Mouse (Mus musculus) stomach, embryonic 14.5 days (tissue): Measurements from ENCODE around the gene Metrnl. TPM values are rescaled to one million over a fixed set of nuclear protein-coding genes. Genes with fewer than 3 reads are reported as not detected.
A peak's percentile ranks its signal among the peaks of the same experiment; 100 is the strongest.

Source experiments
- ATAC-seq: fragments of 200-750 bp; cut with Nextera tagmentation; 2 replicates; pipeline ENCODE4 v1.8.0; 2017; ENCODE audit warnings: low read depth, moderate TSS enrichment; ENCODE audit not compliant: insufficient number of reproducible peaks, insufficient read depth, low FRiP score
- H3K27ac ChIP-seq: fragments of 300-500 bp; sonication (generic); 2 replicates; pipeline ENCODE4 v1.5.1; 2014; ENCODE audit warnings: mild to moderate bottlenecking, low read length, moderate library complexity, mixed read lengths
- H3K27me3 ChIP-seq: fragments of 300-500 bp; sonication (generic); 2 replicates; pipeline ENCODE4 v1.6.1; 2014; ENCODE audit warnings: low read length, control low read depth, mixed read lengths; ENCODE audit not compliant: control insufficient read depth, insufficient read depth
- H3K36me3 ChIP-seq: fragments of 300-500 bp; sonication (generic); 2 replicates; pipeline ENCODE4 v1.6.1; 2014; ENCODE audit warnings: mild to moderate bottlenecking, control low read depth, low read length, moderate library complexity, mixed read lengths; ENCODE audit not compliant: control insufficient read depth, insufficient read depth
- H3K4me1 ChIP-seq: fragments of 300-500 bp; sonication (generic); 2 replicates; pipeline ENCODE4 v1.6.1; 2014; ENCODE audit warnings: low read length, control low read depth, mixed read lengths; ENCODE audit not compliant: control insufficient read depth, insufficient read depth
- H3K4me2 ChIP-seq: fragments of 300-500 bp; sonication (generic); replicated peaks from 2 replicates; pipeline ENCODE4 v1.6.1; 2014; ENCODE audit warnings: low read depth, low read length, control low read depth
- H3K4me3 ChIP-seq: fragments of 300-500 bp; sonication (generic); 2 replicates; pipeline ENCODE4 v1.5.1; 2014; ENCODE audit warnings: low read depth, low read length, control low read depth
- H3K9ac ChIP-seq: fragments of 300-500 bp; sonication (generic); replicated peaks from 2 replicates; pipeline ENCODE4 v1.6.1; 2014; ENCODE audit warnings: low read depth, mild to moderate bottlenecking, control low read depth, low read length, moderate library complexity, mixed read lengths
- H3K9me3 ChIP-seq: fragments of 300-500 bp; sonication (generic); 2 replicates; pipeline ENCODE4 v1.6.1; 2016; ENCODE audit warnings: low read depth, low read length, control low read depth; ENCODE audit not compliant: control insufficient read depth
- WGBS: fragments of 180-500 bp; shearing (Covaris S2); extraction: QIAGEN DNeasy Blood & Tissue Kit; methylation state at CpG from one replicate; pipeline ENCODE4 v1.1.7; 2014; 5-methylcytosine and 5-hydroxymethylcytosine counted together
- polyA plus RNA-seq: library from polyadenylated mRNA; unstranded; fragments of >200 nt; fragmentation: Nextera tagmentation; extraction: Ambion mirVana; gene quantifications from 2 replicates; pipeline ENCODE4 v1.2.1, GENCODE M21; 2014

The Metrnl gene
- polyA plus RNA-seq, 1 experiment from 2014 or later: 24.2 TPM

DNA sequence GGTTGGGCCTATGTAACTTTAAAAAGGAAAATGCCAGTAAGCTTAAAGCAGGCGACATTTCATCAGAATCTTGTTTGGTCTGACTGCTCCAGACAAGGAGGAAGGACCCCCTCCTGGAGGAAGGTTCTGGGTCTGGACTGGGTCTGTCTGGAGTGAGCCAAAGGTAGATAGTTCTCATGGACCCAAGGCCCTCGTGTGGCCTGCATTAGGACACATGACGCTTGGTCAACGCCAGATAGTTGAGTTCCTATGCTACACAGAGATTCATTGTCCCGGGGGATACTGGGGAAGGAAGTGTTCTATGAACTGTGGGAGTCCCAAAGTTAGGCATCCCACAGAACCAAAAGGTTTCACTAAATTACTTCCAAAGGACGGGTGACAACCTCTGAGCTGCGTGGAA, 27.7 kb upstream of the Metrnl start:
- Histone ChIP-seq H3K4me2 (peak overlapping the region; percentile 40), H3K27ac (peak overlapping the region; percentile 73), H3K4me3 (peak overlapping the region; percentile 63), H3K27me3 (no peaks in the 10 kb centered on the region), H3K9me3 (no peaks in the 10 kb centered on the region), H3K9ac (peak overlapping the region; percentile 8; the same call in 1 of the 2 replicates), H3K4me1 (no peaks in the 10 kb centered on the region; the same call in 1 of the 2 replicates), H3K36me3 (peaks cover 3% of the 10 kb centered on the region; the same call in 1 of the 2 replicates)
- WGBS: 67% methylated on average over 7 of the region's 7 CpGs
- ATAC-seq: no peak

DNA sequence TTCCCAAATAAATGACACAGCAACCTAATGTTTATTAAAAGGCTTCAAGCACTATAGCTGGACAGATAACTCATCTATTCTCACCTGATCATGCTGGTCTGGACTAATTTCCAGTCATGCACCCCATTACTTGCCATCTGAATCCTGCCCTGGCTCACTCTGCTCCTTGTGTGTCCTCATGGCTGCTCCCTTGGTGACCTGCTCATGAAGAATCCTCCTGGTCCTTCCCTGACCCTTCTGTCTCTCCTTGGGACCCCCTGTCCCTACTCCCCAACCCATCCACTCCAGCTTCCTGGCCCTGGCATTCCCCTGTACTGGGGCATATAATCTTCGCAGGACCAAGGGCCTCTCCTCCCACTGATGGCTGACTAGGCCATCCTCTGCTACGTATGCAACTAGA, 24.5 kb upstream of the Metrnl start:
- Histone ChIP-seq H3K4me3 (no peak overlapping the region), H3K27me3 (no peaks in the 10 kb centered on the region), H3K27ac (no peak overlapping the region), H3K4me2 (no peak overlapping the region), H3K36me3 (no peaks in the 10 kb centered on the region), H3K9ac (no peak overlapping the region), H3K4me1 (no peaks in the 10 kb centered on the region; the same call in 1 of the 2 replicates), H3K9me3 (no peaks in the 10 kb centered on the region)
- ATAC-seq: no peak
- 87% methylated on average over 2 of the region's 2 CpGs for WGBS

DNA sequence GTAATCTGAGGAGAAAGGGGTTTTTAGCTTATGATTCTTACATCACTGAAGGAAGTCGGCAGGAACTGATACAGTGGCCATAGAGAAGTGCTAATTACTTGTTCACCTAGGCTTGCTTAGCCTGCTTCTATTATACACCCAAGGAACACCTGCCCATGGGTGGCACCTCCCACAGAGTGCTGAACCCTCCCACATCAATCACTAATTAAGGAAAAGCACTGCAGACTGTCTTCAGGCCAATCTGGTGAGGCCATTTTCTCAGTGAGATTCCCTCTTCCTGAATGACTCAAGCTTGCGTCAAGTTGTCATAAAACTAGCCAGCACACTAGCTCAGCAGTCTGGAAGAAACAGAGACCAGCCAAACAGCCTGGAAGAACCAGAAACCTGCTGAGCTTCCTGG, 21.8 kb upstream of the Metrnl start:
- Histone ChIP-seq H3K4me1 (no peaks in the 10 kb centered on the region), H3K27ac (no peak overlapping the region), H3K36me3 (no peaks in the 10 kb centered on the region), H3K9ac (no peak overlapping the region), H3K27me3 (no peaks in the 10 kb centered on the region), H3K4me3 (no peak overlapping the region), H3K9me3 (no peaks in the 10 kb centered on the region), H3K4me2 (no peak overlapping the region)
- no peak for ATAC-seq
- WGBS: 85% methylated on average over 2 of the region's 2 CpGs

DNA sequence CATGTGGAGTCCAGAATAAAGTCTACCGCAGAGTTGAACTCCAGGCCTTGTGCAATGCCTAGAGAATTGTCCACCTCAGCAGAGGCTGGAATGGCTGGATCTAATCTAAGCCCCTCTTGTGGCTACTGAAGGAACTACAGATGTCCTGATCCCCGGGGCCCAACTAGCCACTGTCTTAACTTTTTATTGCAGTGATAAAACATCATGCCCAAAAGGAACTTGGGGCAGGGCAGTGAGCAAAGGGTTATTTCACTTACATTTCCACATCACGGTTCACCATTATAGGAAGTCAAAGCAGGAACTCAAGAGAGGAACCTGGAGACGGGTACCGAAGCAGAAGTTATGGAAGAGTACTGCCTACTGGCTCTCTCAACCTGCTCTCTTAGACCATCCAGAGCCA, 20.6 kb upstream of the Metrnl start:
- no peaks in the 10 kb centered on the region for H3K9me3 ChIP-seq
- H3K27ac ChIP-seq: no peak overlapping the region
- H3K4me1 ChIP-seq: no peaks in the 10 kb centered on the region
- H3K9ac ChIP-seq: no peak overlapping the region
- H3K36me3 ChIP-seq: no peaks in the 10 kb centered on the region
- no peak overlapping the region for H3K4me3 ChIP-seq
- H3K27me3 ChIP-seq: no peaks in the 10 kb centered on the region
- 74% methylated on average over 5 of the region's 5 CpGs for WGBS
- no peak overlapping the region for H3K4me2 ChIP-seq
- ATAC-seq: no peak

DNA sequence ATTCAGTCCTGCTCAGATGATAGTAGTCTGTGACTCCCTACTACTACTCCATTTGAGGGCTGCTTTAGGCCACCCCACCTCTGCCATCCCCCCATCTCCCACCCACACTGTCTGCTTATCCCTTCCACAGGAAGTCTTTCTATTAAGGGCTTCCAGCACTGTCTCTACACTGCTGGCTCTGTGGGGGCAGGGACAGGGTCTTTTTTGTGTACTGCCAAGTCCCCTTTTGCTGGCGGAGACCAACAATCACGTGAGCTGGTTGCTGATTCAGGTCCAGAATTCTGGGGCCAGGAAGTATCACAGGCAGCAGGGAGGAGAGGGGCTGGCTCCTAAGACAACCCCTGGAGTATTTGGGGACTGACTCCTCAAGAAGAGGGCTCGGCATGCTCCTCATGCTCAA, 18.1 kb upstream of the Metrnl start:
- no peak for ATAC-seq
- WGBS: 66% methylated on average over 3 of the region's 3 CpGs
- H3K4me2 ChIP-seq: no peak overlapping the region
- H3K4me1 ChIP-seq: 0 out of 2 replicates have a peak, but pooled peaks cover 3% of the 10 kb centered on the region
- H3K4me3 ChIP-seq: no peak overlapping the region
- H3K27ac ChIP-seq: no peak overlapping the region
- no peaks in the 10 kb centered on the region for H3K27me3 ChIP-seq
- H3K9ac ChIP-seq: no peak overlapping the region
- no peaks in the 10 kb centered on the region for H3K36me3 ChIP-seq
- no peaks in the 10 kb centered on the region for H3K9me3 ChIP-seq

DNA sequence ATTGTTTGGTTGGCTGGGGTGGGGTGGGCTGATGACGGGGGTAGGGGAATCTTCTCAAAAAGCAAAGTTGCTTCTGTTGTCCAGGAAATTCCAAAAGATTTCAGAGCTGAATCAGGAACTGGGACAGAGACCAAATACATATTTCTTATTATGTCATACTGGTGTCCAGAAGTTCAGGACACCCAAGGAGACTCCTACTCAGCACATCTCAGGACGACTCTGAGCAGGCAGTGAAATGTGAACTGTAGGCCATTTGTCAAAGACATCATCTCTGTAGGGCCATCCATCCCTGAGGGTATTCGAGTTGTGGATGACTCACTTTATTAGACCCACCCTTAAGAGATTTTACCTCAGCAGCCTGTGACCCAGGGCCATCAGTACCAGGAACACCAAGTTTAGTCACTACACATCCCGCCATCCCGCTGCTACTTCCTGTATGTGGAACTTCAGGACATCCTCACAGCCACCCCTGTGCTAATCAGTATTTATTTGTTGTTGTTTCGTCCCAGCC, 15.8 kb upstream of the Metrnl start:
- Histone ChIP-seq H3K27ac (no peak overlapping the region), H3K4me3 (no peak overlapping the region), H3K36me3 (no peaks in the 10 kb centered on the region), H3K27me3 (no peaks in the 10 kb centered on the region), H3K9ac (no peak overlapping the region), H3K9me3 (no peaks in the 10 kb centered on the region), H3K4me2 (no peak overlapping the region), H3K4me1 (0 out of 2 replicates have a peak, but pooled peaks cover 3% of the 10 kb centered on the region)
- ATAC-seq: no peak; the same call in 1 of the 2 replicates
- 63% methylated on average over 6 of the region's 6 CpGs for WGBS

DNA sequence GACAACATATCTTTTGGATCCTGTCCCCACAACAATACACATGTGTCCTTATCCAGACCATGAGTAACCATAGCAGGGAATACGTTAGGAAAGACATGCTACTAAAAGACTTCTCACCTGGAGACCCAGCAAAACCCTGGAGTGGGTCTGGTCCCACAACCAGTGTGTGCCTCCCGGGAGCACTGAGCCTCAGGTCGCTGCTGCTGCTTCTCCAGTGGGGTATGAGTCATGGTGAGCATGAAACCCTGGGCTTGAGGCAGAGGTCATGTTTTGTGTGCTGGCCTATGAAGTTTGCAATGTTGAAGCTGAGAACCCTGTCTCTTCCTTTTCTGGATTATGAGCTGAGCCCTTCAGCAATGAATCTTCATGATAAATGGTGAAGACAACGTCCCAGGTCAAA, 15.3 kb upstream of the Metrnl start:
- Histone ChIP-seq H3K27me3 (no peaks in the 10 kb centered on the region), H3K4me2 (no peak overlapping the region), H3K9me3 (no peaks in the 10 kb centered on the region), H3K27ac (no peak overlapping the region), H3K36me3 (no peaks in the 10 kb centered on the region), H3K9ac (no peak overlapping the region), H3K4me3 (no peak overlapping the region), H3K4me1 (0 out of 2 replicates have a peak, but pooled peaks cover 3% of the 10 kb centered on the region)
- WGBS: 65% methylated on average over 4 of the region's 4 CpGs
- no peak for ATAC-seq

DNA sequence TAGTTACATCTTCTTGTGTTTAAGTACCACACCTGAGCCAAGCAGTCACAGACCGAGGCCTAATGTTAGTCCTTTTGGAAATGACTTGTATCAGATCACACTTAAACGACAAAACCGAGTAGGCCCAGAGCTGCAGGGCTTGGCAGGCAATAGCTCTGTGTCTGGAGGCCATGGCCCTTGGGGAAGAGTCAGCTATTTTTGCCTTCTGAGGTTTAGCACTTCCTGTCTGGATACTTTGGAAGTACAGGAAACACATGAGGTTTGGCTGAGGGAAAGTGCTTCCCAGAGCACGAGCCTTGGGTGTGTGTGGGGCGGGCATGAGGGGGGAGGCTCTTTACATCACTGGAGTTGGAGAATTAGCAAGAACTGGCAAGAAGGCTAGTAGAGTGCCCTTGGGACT, 14.7 kb upstream of the Metrnl start:
- Histone ChIP-seq H3K27ac (no peak overlapping the region), H3K9me3 (no peaks in the 10 kb centered on the region), H3K36me3 (no peaks in the 10 kb centered on the region), H3K4me3 (no peak overlapping the region), H3K4me2 (no peak overlapping the region), H3K9ac (no peak overlapping the region), H3K27me3 (no peaks in the 10 kb centered on the region), H3K4me1 (0 out of 2 replicates have a peak, but pooled peaks cover 3% of the 10 kb centered on the region)
- 69% methylated on average over 5 of the region's 5 CpGs for WGBS
- ATAC-seq: no peak

DNA sequence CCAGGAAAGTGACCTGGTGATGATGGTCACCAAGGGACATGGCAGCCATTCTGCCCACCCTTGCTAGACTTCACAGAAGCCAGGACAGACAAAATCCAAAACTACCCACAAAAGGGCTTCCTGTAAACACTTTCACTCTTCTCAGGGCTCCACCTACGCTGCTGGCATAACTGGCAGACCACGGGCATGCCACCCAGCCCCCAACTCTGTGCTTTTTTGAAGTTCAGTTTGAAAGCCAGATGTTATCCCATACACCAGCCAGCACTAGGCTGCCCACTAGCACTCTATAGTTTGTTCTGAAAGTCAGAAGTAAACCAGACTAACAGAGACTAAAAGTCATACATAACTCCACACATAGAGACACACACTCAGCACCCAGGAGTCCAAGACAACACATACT, 13.3 kb upstream of the Metrnl start:
- no peak overlapping the region for H3K9ac ChIP-seq

More for the DNA sequence above, 13.3 kb upstream of the Metrnl start:
- WGBS: 76% methylated on average over 2 of the region's 2 CpGs
- 0 out of 2 replicates have a peak, but pooled peaks cover 3% of the 10 kb centered on the region for H3K4me1 ChIP-seq
- no peak overlapping the region for H3K4me2 ChIP-seq
- ATAC-seq: no peak
- H3K36me3 ChIP-seq: no peaks in the 10 kb centered on the region
- H3K4me3 ChIP-seq: no peak overlapping the region
- no peak overlapping the region for H3K27ac ChIP-seq
- no peaks in the 10 kb centered on the region for H3K9me3 ChIP-seq
- H3K27me3 ChIP-seq: no peaks in the 10 kb centered on the region
